Mouse (Mus musculus): ENCODE results near the gene Gm26566.

DNA sequence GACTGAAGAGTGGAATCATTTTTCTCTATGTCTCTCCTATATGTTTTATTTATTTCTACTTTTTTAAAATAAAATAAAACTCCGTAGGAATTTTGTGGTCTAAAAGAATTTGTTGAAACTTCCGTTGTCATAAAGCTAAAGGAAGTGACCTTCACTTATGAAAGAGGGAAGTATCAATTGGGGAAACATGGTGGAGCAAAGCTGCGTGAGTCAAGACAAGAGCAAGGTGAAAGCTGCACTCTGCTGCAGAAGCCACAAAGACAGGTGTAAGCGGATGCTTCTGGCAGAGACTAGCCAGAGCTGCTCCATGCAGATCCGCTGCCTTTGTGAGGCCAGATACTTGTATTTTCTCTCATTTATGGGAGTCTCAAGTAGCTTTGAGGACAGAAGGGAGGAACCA is 22.8 kb upstream of the Gm26566 start:
- TF ChIP-seq POLR2A (IDR thresholded peaks at IDR 0.05; ENCODE audit: control insufficient read depth, low read depth, low read length) (no peak), CTCF (IDR thresholded peaks at IDR 0.05; ENCODE audit: control insufficient read depth, insufficient read depth, insufficient replicate concordance, low read depth, low read length) (no peak)
